Mouse (Mus musculus) pancreas, adult 10 weeks (tissue): ENCODE data around the gene Tom1l1. TPM values are rescaled to one million over a fixed set of nuclear protein-coding genes. Genes with fewer than 3 reads are reported as not detected.

Experiments used
- polyA plus RNA-seq: library from polyadenylated mRNA; stranded (reverse); fragments of 350-450 nt; fragmentation: Illumina TruSeq; extraction: RNeasy Lipid Tissue Mini Kit (QIAGEN cat#74804); gene quantifications from one replicate; pipeline ENCODE4 v1.2.3, GENCODE M21; 2015; ENCODE audit warnings: low read depth, low replicate concordance; ENCODE audit not compliant: insufficient read depth

Tom1l1 gene
- polyA plus RNA-seq, result 6.0 TPM

GRCm38 (mm10) chr11:90687460-90688416 lies at the start of gene Tom1l1:
TSS of gene Tom1l1 (minus strand) at chr11:90688366.

DNA sequence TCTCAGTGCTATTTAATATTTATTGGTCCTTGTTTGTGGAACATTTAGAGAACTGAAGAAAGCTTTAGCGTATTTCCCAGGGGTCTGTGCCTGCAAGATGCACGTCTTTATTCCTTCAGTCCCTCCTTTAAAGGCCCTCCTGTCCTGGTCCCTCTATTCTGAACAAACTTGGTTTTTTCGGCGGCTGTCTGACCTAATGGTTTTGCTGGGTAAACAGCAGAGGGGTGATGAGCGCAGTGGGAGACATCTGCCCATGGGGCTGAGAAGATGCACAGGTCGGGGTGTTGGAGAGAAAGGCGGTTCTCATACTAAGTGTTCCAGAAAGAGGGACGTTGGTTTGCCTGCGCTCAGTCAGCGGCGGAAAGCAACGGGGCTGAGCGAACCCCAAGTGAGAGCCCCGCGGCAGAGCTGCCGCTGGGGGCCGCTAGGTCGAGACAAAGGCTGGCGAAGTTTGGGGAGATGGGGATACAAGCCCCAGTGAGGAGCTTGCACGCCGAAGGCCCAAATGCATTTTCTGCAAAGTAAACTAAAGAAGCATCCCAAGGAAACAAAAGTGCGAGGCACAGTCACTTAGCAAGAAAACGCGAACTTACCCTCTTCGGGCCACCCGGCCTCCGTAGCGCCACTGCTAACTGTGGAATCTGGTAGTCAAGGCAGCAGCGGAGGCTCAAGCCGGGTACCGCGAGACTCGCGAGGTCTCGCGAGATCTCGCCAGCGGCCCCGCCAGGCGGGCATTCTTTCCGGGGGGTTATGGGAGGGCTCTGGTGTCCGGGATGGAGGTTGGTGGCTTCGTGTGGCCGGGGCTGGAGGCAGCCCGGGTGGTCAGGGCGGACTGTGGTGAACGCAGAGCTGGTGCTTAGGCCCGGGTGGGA lies 50.5 kb downstream of the Tom1l1 start, which contains the start of the genes Stxbp4 and Cox11:
Stxbp4 (minus strand) TSS at position 645 of the 872 bp plus-strand sequence.
Cox11 (plus strand) TSS at position 734 of the 872 bp plus-strand sequence.

Other genes with a start within 250 kb of the Tom1l1 start
- gene Stxbp4, start 50.3 kb downstream of the Tom1l1 start, polyA plus RNA-seq, result 1.1 TPM
- gene Cox11, start 50.2 kb downstream of the Tom1l1 start, polyA plus RNA-seq, result 4.7 TPM